Mouse (Mus musculus) cerebellum, postnatal 14 days (tissue): ENCODE measurements at regions not wholly inside any gene's neighbourhood (a gene's known extent, or its start where the extent isn't known, plus 50 kb on each side); places are given as distances from the start of the nearest gene placed in this dataset.
A peak's percentile ranks its signal among the peaks of the same experiment; 100 is the strongest.

ENCODE experiments used
- DNase-seq, 2 experiments: peaks; one replicate each; pipeline ENCODE4 v3.0.0; 2021; ENCODE audit warnings: mixed read lengths in 2 of 2

DNA sequence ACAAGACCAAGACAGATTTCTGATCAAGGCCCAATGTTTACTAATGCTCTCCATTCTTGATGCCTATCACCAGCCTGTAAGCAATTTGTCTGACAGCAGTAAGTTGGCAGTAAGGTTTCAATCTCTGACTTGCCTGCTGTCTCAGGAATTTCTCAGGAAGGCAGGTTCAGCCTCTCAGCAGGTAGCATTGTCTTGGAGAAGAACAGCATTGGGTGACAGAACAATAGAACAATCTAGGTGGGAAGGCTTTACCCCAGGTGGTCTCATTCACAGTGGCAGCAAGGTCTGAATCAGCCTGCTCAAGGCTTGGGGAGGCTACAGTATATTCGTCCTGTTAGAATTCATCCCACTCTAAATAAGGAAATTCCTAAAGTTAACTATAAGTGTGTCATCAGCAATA, 81.2 kb upstream of the Chordc1 start:
- DNase-seq: no peak

DNA sequence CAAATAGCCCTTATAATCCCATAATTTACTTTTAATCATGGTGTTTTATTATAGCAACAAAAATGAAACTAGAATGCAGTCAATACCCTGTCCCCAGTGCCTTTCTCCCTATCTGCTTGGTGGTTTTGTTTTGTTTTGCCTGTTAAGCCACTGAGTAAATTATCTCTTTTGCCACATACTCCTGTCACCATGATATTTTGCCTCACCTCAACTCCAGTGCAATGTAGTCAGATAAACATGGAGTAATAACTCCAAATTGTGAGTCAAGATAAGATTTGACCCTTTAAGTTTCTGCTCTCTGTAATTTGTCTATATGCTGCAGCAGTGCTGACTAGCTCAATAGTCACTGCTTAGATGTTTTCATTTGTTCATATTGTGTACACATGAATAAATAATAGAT, 65.3 kb upstream of the Chordc1 start:
- no peak for DNase-seq

GRCm38 (mm10) chr9:18229933-18230332, 62.0 kb upstream of the Chordc1 start:
- peak in 1 of 2 experiments; percentile 4 for DNase-seq
